Mouse (Mus musculus) neural tube, embryonic 12.5 days (tissue): ENCODE results near the gene Themis. TPM values are rescaled to one million over a fixed set of nuclear protein-coding genes. Genes with fewer than 3 reads are reported as not detected.
A peak's percentile ranks its signal among the peaks of the same experiment; 100 is the strongest.

Experiments
- ATAC-seq: fragments of 200-750 bp; cut with Nextera tagmentation; 2 replicates; pipeline ENCODE4 v1.8.0; 2017; ENCODE audit warnings: low read depth, mild to moderate bottlenecking, moderate TSS enrichment, moderate library complexity; ENCODE audit not compliant: low FRiP score
- H3K27ac ChIP-seq: fragments of 300-500 bp; sonication (generic); 2 replicates; pipeline ENCODE4 v1.5.1; 2016
- H3K27me3 ChIP-seq: fragments of 300-500 bp; sonication (generic); replicated peaks from 2 replicates; pipeline ENCODE4 v1.6.1; 2016; ENCODE audit warnings: mild to moderate bottlenecking
- H3K36me3 ChIP-seq: fragments of 300-500 bp; sonication (generic); 2 replicates; pipeline ENCODE4 v1.6.1; 2016; ENCODE audit warnings: mild to moderate bottlenecking
- H3K4me1 ChIP-seq: fragments of 300-500 bp; sonication (generic); 2 replicates; pipeline ENCODE4 v1.6.1; 2016
- H3K4me2 ChIP-seq: fragments of 300-500 bp; sonication (generic); replicated peaks from 2 replicates; pipeline ENCODE4 v1.6.1; 2016; ENCODE audit warnings: mild to moderate bottlenecking
- H3K4me3 ChIP-seq: fragments of 300-500 bp; sonication (generic); 2 replicates; pipeline ENCODE4 v1.5.1; 2016
- H3K9ac ChIP-seq: fragments of 300-500 bp; sonication (generic); 2 replicates; pipeline ENCODE4 v1.6.1; 2016; ENCODE audit warnings: mild to moderate bottlenecking
- H3K9me3 ChIP-seq: fragments of 300-500 bp; sonication (generic); 2 replicates; pipeline ENCODE4 v1.6.1; 2016; ENCODE audit warnings: mild to moderate bottlenecking
- WGBS: fragments of 180-500 bp; shearing (Covaris S2); methylation state at CpG from one replicate; pipeline ENCODE4 v1.1.7; 2016; 5-methylcytosine and 5-hydroxymethylcytosine counted together
- polyA plus RNA-seq: library from polyadenylated mRNA; unstranded; fragments of >200 nt; fragmentation: Nextera tagmentation; extraction: Ambion mirVana; gene quantifications from 2 replicates; pipeline ENCODE4 v1.2.1, GENCODE M21; 2016

Themis gene
- polyA plus RNA-seq, 1 experiment from 2014 or later = not detected

DNA sequence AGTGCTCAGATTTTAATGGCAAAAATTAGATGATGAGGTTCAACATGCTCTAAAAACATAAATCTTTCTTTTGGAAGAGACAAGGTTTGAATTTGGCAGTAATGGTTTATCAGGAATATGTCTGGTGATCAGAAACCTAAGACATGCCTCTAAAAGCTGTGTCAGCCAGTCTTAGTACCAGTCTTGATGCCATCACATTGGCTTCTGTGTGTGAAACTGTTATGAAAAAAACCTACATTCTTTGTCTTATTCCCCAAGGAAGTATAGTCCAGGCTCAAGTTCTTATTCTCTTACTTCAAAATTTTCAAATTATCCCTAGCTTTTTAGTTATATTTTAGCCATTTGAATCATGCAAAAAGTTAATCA lies 144.4 kb downstream of the Themis start:
- ATAC-seq = no peak
- Histone ChIP-seq H3K4me3 (no peak overlapping the region), H3K9me3 (no peaks in the 10 kb centered on the region), H3K27ac (no peak overlapping the region), H3K4me1 (no peaks in the 10 kb centered on the region), H3K36me3 (no peaks in the 10 kb centered on the region), H3K4me2 (no peak overlapping the region), H3K9ac (no peak overlapping the region), H3K27me3 (no peaks in the 10 kb centered on the region)

DNA sequence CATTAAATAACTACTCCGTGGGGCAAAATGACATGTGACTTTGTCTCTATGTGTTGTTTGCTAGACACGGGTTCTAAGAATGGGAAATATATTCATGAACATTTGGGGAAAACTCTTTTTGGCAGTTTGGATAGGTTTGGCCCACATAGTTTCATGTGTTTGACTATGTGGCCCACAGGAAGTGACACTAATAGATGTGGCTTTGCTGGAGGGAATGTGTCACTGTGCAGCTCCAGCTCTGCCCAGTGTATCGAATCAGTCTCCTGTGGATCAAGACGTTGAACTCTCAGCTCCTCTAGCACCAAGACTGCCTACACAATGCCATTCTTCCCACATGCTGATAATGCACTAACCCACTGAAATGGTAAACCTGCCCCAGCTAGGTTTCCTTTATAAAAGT lies 148.0 kb downstream of the Themis start:
- no peak overlapping the region for H3K9ac ChIP-seq
- H3K27me3 ChIP-seq = no peaks in the 10 kb centered on the region
- H3K4me3 ChIP-seq = no peak overlapping the region
- no peaks in the 10 kb centered on the region for H3K36me3 ChIP-seq
- no peaks in the 10 kb centered on the region for H3K9me3 ChIP-seq
- ATAC-seq = no peak
- 55% methylated on average over 4 of the region's 4 CpGs for WGBS
- H3K27ac ChIP-seq = no peak overlapping the region
- H3K4me2 ChIP-seq = no peak overlapping the region
- no peaks in the 10 kb centered on the region for H3K4me1 ChIP-seq

DNA sequence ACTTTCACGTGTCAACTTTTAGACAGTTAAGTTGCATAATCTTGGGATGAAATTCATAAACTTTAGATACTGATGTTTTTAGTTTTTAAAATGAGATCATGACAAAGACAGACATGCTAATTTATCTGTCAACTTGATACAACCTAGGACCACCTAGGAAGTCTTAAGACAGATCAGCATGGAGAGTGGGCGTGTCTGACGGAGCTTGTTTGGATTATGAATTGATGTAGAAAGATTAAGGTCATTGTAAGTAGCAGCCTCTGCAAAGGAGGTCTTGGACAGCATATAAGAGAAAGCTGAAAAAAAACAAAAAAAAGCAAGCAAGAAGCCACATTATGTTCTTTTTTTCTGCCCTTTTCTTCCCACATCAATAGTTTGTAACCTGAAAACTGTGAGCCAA lies 154.2 kb downstream of the Themis start:
- H3K4me3 ChIP-seq = no peak overlapping the region
- no peaks in the 10 kb centered on the region for H3K27me3 ChIP-seq
- H3K9me3 ChIP-seq = no peaks in the 10 kb centered on the region
- no peak overlapping the region for H3K27ac ChIP-seq
- H3K36me3 ChIP-seq = no peaks in the 10 kb centered on the region
- 94% methylated on average over 3 of the region's 3 CpGs for WGBS
- no peak overlapping the region for H3K9ac ChIP-seq
- no peaks in the 10 kb centered on the region for H3K4me1 ChIP-seq
- ATAC-seq = no peak
- H3K4me2 ChIP-seq = no peak overlapping the region

DNA sequence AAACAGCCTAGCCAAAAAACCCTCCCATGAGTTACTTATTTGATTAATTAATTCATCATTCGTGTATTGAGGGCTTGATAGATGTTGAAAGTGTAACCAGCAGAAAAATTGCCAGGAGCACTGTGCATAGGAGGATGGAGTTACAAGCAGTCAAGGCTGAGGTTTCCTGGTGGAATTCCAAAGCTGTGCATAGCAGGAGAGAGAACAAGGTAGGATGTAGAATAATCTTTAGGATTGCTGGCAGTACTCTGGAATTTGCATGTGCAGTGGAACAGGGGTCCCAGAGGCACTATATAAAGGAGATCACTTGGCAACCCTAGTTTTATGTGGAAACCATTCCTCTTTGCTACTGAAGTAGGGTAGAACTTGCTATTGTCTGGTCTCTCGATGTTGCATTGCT lies 174.4 kb downstream of the Themis start:
- H3K9me3 ChIP-seq = no peaks in the 10 kb centered on the region
- H3K27ac ChIP-seq = no peak overlapping the region
- no peak for ATAC-seq
- no peak overlapping the region for H3K9ac ChIP-seq
- 71% methylated on average over 2 of the region's 2 CpGs for whole genome bisulfite sequencing
- H3K4me1 ChIP-seq = no peaks in the 10 kb centered on the region
- no peaks in the 10 kb centered on the region for H3K36me3 ChIP-seq
- H3K4me2 ChIP-seq = no peak overlapping the region
- no peak overlapping the region for H3K4me3 ChIP-seq
- H3K27me3 ChIP-seq = no peaks in the 10 kb centered on the region

DNA sequence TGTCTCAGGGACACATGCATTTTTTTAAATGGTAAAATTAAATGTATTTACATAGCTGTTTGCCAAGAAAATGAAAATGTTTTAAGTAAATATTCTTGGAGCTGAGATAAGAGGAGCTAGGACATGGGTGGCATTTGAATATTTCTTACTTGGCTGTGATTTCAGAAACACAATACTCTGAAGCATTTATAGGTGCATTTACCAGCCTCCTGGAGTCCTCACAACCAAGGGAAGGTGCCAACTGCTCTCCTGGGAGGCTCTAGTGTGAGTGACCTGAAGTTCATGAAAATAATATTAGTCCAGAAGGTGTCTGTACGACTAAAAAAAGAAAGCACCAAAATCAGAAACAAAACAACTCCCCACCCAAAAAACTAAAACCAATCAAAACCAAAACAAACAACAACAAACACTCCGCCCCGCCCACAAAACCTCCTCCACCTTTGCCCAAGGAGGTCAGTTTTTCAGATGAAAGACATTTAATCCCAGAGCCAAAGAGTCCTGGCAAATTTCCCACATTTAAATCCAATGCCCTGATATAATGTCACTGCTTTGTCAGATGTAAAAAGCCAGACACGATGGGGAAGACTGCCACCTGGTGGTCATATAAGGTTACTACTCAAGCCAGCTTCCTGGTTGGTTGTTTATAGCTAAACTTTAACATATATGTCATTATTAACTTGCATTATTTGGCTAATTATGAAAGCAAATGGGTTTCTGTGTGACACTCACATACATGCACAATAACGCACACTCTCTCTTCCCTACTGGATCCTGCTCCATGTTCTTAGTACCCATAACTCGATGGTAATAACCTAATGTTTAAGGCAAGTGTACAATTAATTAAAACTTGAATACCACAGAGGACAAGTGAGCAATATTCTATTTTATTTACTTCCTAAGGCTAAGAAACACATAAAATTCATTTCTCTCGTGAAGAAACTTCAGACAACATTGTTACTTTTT lies 175.9 kb downstream of the Themis start:
- Histone ChIP-seq H3K27me3 (no peaks in the 10 kb centered on the region), H3K9me3 (no peaks in the 10 kb centered on the region), H3K9ac (no peak overlapping the region), H3K36me3 (no peaks in the 10 kb centered on the region), H3K4me2 (no peak overlapping the region), H3K4me1 (no peaks in the 10 kb centered on the region), H3K27ac (no peak overlapping the region), H3K4me3 (no peak overlapping the region)
- peak; percentile 67 for ATAC-seq
- WGBS = 31% methylated on average over 7 of the region's 7 CpGs

DNA sequence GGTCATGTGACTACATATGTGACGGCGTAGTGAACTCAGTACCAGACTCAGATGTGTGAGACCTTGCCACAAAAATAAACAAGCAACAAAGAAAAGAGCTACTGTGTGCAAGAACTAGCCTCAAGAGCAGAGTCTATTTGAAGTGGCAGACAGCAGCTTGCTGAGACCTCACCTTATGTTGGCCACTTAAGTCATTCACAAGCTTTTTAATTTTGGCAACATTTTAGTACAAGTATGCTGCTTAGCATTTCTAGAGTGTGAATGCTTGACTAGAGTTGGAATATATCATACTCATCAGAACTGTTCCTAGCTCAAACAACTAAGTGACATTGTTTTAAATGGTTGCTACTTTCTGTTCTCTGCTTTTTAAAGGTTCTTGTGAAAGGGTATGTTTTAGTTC lies 188.0 kb downstream of the Themis start:
- Histone ChIP-seq H3K27ac (no peak overlapping the region), H3K4me3 (no peak overlapping the region), H3K36me3 (no peaks in the 10 kb centered on the region), H3K9me3 (no peaks in the 10 kb centered on the region), H3K9ac (no peak overlapping the region), H3K4me2 (no peak overlapping the region), H3K4me1 (no peaks in the 10 kb centered on the region), H3K27me3 (no peaks in the 10 kb centered on the region)
- no peak for ATAC-seq
- WGBS = 85% methylated on average over 2 of the region's 2 CpGs

DNA sequence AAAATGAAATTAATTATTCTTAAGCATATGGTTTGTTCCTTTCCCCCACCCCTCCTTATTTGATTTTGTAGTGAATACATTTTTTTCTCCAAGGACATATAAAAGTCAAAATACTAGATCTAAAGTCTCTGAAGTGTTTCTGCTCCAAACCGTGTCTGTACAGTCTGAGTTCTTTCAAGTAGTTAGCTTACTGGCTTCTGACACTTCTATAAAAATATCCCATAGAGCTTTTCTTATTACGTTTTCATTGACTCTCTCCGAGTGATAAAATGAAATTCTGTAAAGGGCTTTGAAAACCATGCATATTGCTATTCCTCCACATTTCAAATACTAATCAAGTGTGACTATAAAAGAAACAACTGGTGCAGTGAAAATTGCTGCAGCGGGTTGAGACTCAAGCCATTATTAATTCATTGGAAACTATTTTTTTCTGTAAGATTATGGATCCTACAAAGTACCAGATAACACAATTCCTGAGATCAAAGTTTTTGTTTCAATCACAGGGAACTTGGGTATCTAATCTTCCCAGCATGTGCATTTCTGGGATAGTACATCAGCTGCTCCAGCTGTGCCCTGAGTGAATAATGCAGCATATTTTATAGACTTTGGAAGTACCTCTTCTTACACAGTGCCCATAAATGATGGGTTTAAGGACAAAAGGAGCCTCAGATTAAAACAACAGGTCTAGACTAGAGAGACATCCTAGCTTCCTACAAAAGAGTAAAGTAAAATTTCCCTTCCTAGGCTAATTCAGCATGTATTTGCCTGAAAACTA lies 202.6 kb downstream of the Themis start:
- Histone ChIP-seq H3K36me3 (no peaks in the 10 kb centered on the region), H3K4me2 (no peak overlapping the region), H3K27me3 (no peaks in the 10 kb centered on the region), H3K9me3 (no peaks in the 10 kb centered on the region), H3K9ac (no peak overlapping the region), H3K27ac (no peak overlapping the region), H3K4me3 (no peak overlapping the region), H3K4me1 (no peaks in the 10 kb centered on the region)
- no peak for ATAC-seq
- 84% methylated on average over 4 of the region's 4 CpGs for WGBS

DNA sequence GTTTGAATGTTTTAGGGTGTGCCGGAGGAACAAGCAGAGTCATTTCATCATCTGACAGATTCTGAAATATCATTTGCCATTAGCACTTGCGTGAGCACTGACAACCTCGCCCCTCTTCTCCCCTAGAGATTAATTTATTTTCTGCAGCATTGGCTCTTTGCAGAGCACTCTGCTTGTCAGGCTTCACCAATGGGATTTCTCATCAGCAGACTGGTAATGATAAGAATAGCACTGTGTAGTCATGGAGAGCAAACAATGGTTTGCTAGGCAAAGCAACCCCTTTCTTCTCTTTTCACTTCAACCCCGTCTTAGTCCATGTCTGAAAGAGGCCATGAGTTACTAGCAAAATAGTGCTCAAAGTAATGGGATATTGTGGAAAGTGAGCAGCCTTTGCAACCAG lies 206.4 kb downstream of the Themis start:
- H3K4me2 ChIP-seq = no peak overlapping the region
- no peaks in the 10 kb centered on the region for H3K36me3 ChIP-seq
- H3K27ac ChIP-seq = no peak overlapping the region
- H3K4me1 ChIP-seq = no peaks in the 10 kb centered on the region
- 50% methylated on average over 4 of the region's 4 CpGs for WGBS
- H3K4me3 ChIP-seq = no peak overlapping the region
- 0 out of 2 replicates have a peak, but pooled peaks have one; percentile 65 for ATAC-seq
- no peak overlapping the region for H3K9ac ChIP-seq
- no peaks in the 10 kb centered on the region for H3K9me3 ChIP-seq
- H3K27me3 ChIP-seq = no peaks in the 10 kb centered on the region

DNA sequence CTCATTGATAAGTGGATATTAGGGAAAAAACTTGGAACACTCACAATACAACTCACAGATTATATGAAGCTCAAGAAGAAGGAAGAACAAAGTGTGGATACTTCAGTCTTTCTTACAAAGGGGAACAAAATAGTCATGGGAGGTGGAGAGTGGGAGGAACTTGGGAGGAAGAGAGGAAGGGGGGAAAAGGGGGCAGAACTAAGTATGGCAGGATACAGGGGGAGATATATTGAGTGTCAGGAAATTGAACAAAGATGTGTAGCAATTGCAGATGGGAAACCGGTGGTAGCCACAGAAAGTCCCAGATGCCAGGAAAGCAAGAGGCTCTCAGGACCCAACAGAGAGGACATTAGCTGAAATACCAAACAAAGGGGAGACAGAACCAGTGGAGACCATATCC lies 219.5 kb downstream of the Themis start:
- Histone ChIP-seq H3K27ac (no peak overlapping the region), H3K9me3 (no peaks in the 10 kb centered on the region), H3K27me3 (no peaks in the 10 kb centered on the region), H3K4me2 (no peak overlapping the region), H3K4me3 (no peak overlapping the region), H3K4me1 (no peaks in the 10 kb centered on the region), H3K9ac (no peak overlapping the region), H3K36me3 (no peaks in the 10 kb centered on the region)
- 73% methylated on average over 1 of the region's 1 CpGs for WGBS
- no peak for ATAC-seq

DNA sequence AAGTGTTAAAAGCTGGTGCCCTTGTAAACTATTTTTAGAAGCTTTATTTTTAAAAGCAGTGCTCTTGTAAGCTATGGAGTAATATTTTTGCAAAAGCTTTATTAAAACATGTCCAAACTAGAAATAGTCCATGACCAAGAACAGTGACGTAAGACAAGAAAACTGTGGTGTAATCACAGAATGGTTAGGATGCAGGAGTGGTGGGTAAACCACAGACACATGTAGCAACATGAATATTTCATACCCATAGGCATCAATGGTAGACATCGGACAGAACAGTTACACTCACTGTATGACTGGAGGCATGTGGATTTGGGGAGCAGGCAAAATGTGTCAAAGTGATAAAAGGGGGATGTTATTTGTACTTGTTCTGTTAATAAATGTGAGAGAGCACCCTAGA lies 222.7 kb downstream of the Themis start:
- Histone ChIP-seq H3K9ac (no peak overlapping the region), H3K27me3 (no peaks in the 10 kb centered on the region), H3K4me1 (no peaks in the 10 kb centered on the region), H3K36me3 (no peaks in the 10 kb centered on the region), H3K9me3 (no peaks in the 10 kb centered on the region), H3K4me2 (no peak overlapping the region), H3K4me3 (no peak overlapping the region), H3K27ac (no peak overlapping the region)
- no peak for ATAC-seq
- WGBS = 89% methylated on average over 2 of the region's 2 CpGs

DNA sequence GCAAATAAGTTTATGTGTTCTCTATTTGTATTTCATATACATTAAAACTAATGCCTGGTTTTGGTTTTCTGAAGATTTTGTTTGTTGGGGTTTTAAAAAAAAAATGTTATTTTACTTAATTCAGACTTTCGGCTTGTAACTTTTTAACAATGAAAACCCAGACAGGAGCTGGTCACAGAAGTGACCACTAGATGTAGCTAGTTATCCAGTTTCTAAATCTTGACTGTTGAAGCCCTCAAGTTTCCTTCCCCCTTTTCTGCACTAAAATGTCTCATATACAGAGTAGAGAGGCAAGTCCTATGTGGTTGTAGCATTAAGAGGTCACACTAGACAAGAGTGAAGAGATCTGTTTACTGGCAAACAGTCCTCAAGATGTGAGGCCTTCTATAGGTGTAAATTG lies 230.2 kb downstream of the Themis start:
- no peaks in the 10 kb centered on the region for H3K27me3 ChIP-seq
- no peaks in the 10 kb centered on the region for H3K4me1 ChIP-seq
- H3K9me3 ChIP-seq = no peaks in the 10 kb centered on the region
- no peak for ATAC-seq
- WGBS = 68% methylated on average over 1 of the region's 1 CpGs
- H3K4me3 ChIP-seq = no peak overlapping the region
- no peaks in the 10 kb centered on the region for H3K36me3 ChIP-seq
- H3K27ac ChIP-seq = no peak overlapping the region
- H3K4me2 ChIP-seq = no peak overlapping the region
- H3K9ac ChIP-seq = no peak overlapping the region
